Mouse (Mus musculus): ENCODE data around the gene Kdelr1. TPM values are rescaled to one million over a fixed set of nuclear protein-coding genes. Genes with fewer than 3 reads are reported as not detected.

The Kdelr1 gene
- 100 to 1,000 TPM; 147 to 148 TPM for total RNA-seq (2021)
- long read RNA-seq, experiment 1, transcript Kdelr1-201 (5 exons, 1,599 nt) = major isoform, 6 of 20 reads
- long read RNA-seq, experiment 1, partial matches to known transcripts = 1 of 20 reads
- long read RNA-seq, experiment 1, other reads (novel, unspliced or antisense) = 12 of 20 reads
- long read RNA-seq, experiment 2, transcript Kdelr1-201 (5 exons, 1,599 nt) = major isoform, 31 of 53 reads
- long read RNA-seq, experiment 2, partial matches to known transcripts = 2 of 53 reads
- long read RNA-seq, experiment 2, other reads (novel, unspliced or antisense) = 16 of 53 reads

- DNase-seq (ENCODE audit: low spot score in 2 of 2) = peak; percentile 79 to 82
Observed at GRCm38 (mm10) chr7:45872624-45873023, at the start of gene Kdelr1. Gene Kdelr1, plus strand, starts transcription at chr7:45872772.

GRCm38 (mm10) chr7:45824598-45824997 is 48.0 kb upstream of the Kdelr1 start, which contains the start of gene Kcnj14:
Gene Kcnj14, minus strand, starts transcription at chr7:45824782.
- DNase-seq (ENCODE audit: low spot score in 2 of 2) = no peak

GRCm38 (mm10) chr7:45826631-45827030 is 45.9 kb upstream of the Kdelr1 start:
- no peak for DNase-seq (ENCODE audit: low spot score in 2 of 2)

- DNase-seq (ENCODE audit: low spot score in 2 of 2) = peak; percentile 63 to 69
Observed at GRCm38 (mm10) chr7:45830427-45831127, 42.0 kb upstream of the Kdelr1 start, which contains the start of gene Grwd1. Gene Grwd1, minus strand, starts transcription at chr7:45830944.

- no peak for DNase-seq (ENCODE audit: low spot score in 2 of 2)
Observed at GRCm38 (mm10) chr7:45831128-45831525, 41.4 kb upstream of the Kdelr1 start.

- no peak for DNase-seq (ENCODE audit: low spot score in 2 of 2)
Observed at GRCm38 (mm10) chr7:45832428-45832827, 40.1 kb upstream of the Kdelr1 start.

GRCm38 (mm10) chr7:45833148-45833790 is 39.3 kb upstream of the Kdelr1 start:
- DNase-seq (ENCODE audit: low spot score in 2 of 2) = no peak

GRCm38 (mm10) chr7:45833924-45834323 is 38.6 kb upstream of the Kdelr1 start:
- no peak for DNase-seq (ENCODE audit: low spot score in 2 of 2)

- DNase-seq (ENCODE audit: low spot score in 2 of 2) = no peak
Observed at GRCm38 (mm10) chr7:45842950-45843744, 29.4 kb upstream of the Kdelr1 start.

- DNase-seq (ENCODE audit: low spot score in 2 of 2) = no peak
Observed at GRCm38 (mm10) chr7:45848447-45849027, 24.0 kb upstream of the Kdelr1 start.

- no peak for DNase-seq (ENCODE audit: low spot score in 2 of 2)
Observed at GRCm38 (mm10) chr7:45850661-45851060, 21.9 kb upstream of the Kdelr1 start.

- no peak for DNase-seq (ENCODE audit: low spot score in 2 of 2)
Observed at GRCm38 (mm10) chr7:45853089-45853488, 19.5 kb upstream of the Kdelr1 start.

- DNase-seq (ENCODE audit: low spot score in 2 of 2) = no peak
Observed at GRCm38 (mm10) chr7:45856950-45857901, 15.3 kb upstream of the Kdelr1 start.

- no peak for DNase-seq (ENCODE audit: low spot score in 2 of 2)
Observed at GRCm38 (mm10) chr7:45859008-45859407, 13.6 kb upstream of the Kdelr1 start.

- no peak for DNase-seq (ENCODE audit: low spot score in 2 of 2)
Observed at GRCm38 (mm10) chr7:45862804-45863203, 9.8 kb upstream of the Kdelr1 start.

- no peak for DNase-seq (ENCODE audit: low spot score in 2 of 2)
Observed at GRCm38 (mm10) chr7:45864435-45864834, 8.1 kb upstream of the Kdelr1 start.

GRCm38 (mm10) chr7:45865925-45866910 is 6.4 kb upstream of the Kdelr1 start:
- DNase-seq (ENCODE audit: low spot score in 2 of 2) = peak; percentile 86 to 91

GRCm38 (mm10) chr7:45867871-45868270 is 4.7 kb upstream of the Kdelr1 start:
- no peak for DNase-seq (ENCODE audit: low spot score in 2 of 2)

Measured in adrenal gland, postnatal 4 days (tissue).